Mouse (Mus musculus): ENCODE measurements around the gene Aim2.

The Aim2 gene

GRCm38 (mm10) chr1:173391754-173392153, 41.1 kb downstream of the Aim2 start:
- DNase-seq: no peak

DNA sequence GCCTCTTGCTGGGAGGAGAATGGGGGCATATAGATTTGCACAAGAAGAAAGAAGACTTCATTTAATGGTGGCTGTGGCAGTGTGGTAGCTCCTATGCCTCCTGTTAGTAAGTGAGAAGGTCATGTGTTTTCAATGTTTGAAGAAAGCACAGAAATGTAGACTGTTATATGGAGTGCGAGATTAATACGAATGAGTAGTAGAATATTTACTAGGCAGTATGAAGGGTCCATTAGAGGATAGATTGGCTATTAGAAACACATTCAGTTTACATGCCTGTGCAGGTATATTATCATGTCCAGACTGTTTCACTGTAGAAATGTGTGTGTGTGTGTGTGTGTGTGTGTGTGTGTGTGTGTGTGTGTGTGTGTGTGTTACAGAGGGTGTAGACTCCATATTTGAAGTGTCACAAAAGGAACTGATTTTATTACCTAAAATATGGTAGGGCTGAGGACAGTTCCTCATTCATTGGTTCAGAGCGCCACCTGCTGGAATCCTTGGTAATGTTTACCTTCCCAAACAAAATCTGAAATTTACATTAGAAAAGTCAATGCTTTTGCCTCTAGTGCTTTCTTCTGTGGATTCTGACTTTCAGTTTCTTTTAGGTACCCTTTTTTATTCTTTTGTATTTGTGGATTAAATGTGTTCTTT, 47.8 kb downstream of the Aim2 start:
- DNase-seq: peak; percentile 73 to 83

GRCm38 (mm10) chr1:173404696-173405309, 54.1 kb downstream of the Aim2 start:
- no peak for DNase-seq

GRCm38 (mm10) chr1:173409066-173409465, 58.4 kb downstream of the Aim2 start:
- no peak for DNase-seq

DNA sequence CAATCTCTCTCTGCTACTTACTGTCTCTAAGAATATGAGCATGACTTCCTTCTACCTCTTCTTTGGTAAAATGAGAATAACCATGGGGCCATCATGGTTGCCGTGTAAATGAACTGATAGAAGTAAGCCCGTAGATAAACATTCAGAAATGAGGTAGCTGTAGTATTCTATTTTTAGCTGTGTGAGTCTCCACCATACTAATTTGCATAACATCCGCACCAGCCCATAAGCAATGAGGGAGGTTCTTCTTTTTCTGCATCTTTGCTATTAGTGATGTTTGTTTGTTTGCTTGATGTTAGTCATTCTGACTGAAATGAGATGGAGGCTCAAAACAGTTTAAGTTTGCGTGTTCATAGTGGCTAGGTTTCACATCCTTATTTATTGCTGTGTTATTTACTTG, 61.2 kb downstream of the Aim2 start:
- no peak for DNase-seq

- DNase-seq: no peak
These were observed 64.0 kb downstream of the Aim2 start for GRCm38 (mm10) chr1:173414631-173415030.

GRCm38 (mm10) chr1:173418516-173418915, 67.8 kb downstream of the Aim2 start:
- DNase-seq: no peak

GRCm38 (mm10) chr1:173418936-173419621, 68.4 kb downstream of the Aim2 start:
- DNase-seq: no peak

GRCm38 (mm10) chr1:173420374-173420773, 69.7 kb downstream of the Aim2 start:
- no peak for DNase-seq

DNA sequence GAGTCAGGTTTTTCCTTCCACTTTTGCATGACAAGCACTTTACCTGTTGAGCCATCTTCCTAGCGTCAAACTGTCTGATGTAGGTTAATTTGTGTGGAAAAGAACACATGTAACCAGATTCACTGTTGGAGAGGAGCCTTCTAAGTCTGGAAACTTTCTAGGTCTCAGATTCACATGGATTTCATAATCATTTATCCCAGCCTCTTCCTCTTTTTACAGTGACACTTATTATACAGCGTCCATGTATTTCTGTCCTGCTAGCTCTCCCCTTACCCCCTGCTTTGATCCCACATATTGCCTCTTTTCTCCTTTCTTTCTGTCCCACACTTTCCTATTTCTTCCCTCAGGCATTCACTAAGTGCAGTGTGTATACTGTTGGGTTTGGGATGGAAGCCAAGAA, 75.7 kb downstream of the Aim2 start:
- DNase-seq: no peak

DNA sequence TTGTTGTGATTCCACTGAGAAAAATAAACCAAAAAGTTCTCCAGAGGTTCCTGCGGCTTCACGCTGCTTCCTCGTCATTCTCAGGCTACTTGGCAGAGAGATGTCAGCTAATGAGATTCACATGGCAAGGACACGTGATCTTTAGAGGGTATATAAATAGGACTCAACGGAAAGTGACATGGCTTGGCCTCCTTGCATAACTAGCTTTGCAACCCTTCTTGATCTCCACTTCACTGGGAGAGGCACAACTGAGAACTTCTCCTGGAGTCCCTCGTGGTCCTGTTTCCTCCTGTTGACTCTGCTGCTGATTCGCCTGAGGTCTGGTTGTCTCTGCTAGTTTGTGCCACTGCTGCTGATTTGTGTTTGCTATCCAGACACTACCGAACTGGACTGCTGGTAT, 76.7 kb downstream of the Aim2 start:
- DNase-seq: no peak

DNA sequence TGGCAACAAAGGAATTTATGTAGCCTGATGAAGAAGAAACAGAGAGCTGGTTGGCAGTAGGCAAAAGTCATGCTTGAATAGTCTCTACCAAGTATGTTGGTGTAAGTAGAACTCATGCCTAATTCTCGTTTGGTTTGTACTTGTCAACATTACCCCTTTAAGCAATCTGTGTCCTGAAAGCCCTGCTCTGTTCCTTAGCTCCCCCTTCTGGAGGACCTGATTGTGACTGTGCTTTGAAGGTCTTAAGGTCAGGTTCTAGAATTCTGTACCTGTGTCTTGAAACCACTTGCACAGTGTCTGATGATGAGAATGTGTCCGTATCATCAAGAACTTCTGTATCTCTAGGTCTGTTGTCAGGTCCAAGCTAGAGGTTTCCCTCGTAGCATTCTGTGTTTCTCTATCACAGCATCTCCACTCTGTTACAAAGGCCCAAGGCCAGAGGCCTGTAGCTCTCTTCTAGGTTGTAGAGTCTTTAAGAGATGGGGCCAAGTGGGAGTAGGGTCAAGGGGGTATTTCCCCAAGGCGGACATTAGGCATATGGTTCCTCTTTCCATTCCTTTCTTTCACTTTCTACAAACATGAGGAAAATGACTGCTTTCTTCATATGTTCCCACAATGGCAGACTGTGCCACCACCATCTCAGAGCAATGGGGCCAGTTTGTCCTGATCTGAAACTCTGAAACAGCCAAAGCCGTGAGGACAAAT, 79.5 kb downstream of the Aim2 start:
- no peak for DNase-seq

DNA sequence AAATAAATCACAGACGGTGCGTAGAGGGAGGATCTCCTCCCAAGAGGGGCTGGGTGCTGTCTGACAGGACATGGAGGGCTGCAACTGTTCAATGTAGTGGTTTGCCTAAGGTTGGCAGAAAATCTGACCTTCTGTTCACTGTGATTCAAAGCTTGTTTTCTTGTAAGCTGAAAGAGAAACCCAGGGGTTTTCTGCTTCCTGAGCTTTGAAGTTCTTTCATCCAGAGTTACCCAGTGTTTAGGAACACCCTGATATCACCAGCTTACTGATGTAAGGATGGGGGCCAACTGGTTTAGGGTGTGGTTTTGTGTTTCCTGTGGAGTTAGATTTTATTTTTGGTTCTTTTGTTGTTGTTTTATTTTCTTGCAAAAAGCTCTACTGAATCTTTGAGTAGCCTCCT, 81.7 kb downstream of the Aim2 start:
- DNase-seq: no peak

- DNase-seq: no peak
These were observed 86.7 kb downstream of the Aim2 start for GRCm38 (mm10) chr1:173437161-173437953.

DNA sequence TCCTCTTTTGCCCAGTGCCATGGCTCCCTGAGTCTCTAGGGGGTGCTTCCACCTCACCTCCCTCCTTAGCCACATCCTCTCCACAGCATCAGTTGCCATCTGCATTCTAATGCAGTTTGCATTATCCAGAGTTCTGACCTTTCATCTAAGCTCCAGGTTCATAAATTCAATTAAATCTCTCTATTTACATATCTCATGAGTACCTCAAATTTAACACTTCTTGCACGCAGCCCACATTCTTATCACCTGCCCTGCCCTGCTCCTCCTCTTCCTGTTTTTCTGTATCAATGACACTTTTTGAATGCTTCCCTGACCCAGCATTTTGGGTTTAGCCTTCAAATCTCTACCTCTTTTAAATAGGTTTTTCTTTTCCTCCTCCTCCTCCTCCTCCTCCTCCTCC, 90.0 kb downstream of the Aim2 start:
- DNase-seq: no peak

DNA sequence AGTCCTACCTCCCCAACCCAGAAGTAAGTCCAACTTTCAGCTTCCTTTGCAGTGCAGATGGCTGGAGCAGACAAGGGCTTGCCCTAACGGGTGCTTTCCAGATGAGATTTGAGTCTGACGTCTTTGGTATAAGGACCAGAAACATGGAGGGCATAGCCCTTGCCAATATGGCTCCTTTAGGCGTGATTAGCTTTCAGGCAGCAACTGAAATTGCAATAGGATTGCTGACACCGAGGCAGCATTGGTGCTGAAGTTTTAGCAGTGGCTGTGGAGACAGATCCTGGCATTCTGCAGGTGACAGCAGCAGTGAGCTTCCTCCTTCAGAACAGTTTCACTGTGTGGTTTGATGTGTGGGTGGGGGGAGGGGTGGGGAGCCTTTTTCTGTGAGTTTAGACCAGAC, 90.5 kb downstream of the Aim2 start:
- DNase-seq: no peak

GRCm38 (mm10) chr1:173443061-173443460, 92.4 kb downstream of the Aim2 start:
- no peak for DNase-seq

DNA sequence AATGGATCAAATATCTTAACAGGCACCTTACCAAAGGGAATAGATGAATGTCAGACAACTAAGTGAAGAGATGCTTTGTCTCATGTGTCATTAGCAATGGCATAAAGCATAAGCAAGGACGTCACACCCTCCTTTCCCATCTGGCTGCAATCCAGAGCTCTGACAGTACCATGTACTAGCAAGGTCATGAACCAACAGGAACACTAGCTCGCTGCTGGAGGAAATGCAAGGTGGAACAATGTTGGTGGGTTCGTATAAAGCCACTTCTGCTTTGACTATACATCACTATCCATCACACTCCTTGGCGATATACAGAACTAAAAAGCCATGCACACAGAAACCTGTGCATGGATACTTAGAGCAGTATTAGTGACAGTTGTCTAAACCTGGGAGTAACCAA, 96.4 kb downstream of the Aim2 start:
- DNase-seq: no peak

DNA sequence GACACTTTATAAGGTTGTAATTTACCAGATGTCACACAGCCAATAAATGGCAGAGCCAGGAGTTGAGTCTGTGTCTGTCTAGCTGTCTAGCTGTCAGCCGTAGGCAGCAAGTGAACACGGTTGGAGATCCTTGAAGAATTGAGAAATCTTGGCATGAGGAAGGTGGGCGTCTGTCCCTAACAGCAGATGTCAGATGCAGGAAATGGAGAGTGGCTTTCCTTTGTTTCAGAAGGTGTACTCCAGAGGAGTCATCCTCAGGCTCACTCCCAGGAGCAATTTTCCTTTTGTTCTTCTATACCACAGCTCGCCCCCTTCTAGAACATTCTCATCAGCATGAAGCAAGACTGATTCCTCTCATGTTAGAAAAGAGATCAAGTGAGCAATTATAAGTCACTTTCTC, 99.9 kb downstream of the Aim2 start:
- no peak for DNase-seq

- no peak for DNase-seq
These were observed 101.0 kb downstream of the Aim2 start for GRCm38 (mm10) chr1:173451665-173452064.

GRCm38 (mm10) chr1:173456139-173456754, 105.6 kb downstream of the Aim2 start:
- DNase-seq: peak in 1 of 2 experiments; percentile 24

- no peak for DNase-seq
These were observed 106.1 kb downstream of the Aim2 start for GRCm38 (mm10) chr1:173456761-173457160.
